Mouse (Mus musculus): Measurements from ENCODE around the gene St3gal3.

DNA sequence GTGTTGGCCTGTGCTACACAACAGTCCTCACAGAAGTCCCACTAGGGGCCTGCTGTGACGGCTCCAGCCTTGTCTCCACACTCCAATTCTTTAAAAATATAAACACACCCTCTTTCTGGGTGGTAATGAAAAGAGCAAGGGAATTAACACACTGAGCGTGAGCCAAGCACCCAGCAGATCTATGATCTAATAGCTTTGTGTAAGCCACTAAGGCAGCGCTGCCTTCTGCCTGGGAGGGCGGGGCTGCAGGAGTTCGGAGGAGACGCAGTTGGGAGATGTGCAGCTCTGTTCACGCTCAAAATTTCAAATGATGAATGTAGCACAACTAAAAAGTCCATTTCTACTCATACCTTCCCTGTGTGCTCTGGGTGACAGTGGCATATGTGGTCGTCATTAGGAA is 115.1 kb downstream of the St3gal3 start:
- no peak for TF ChIP-seq CTCF (IDR thresholded peaks at IDR 0.05; ENCODE audit: insufficient read depth, low read length)
- TF ChIP-seq POLR2A (IDR thresholded peaks at IDR 0.05; ENCODE audit: borderline replicate concordance, extremely low read depth, low read depth, low read length): no peak
